Mouse (Mus musculus) midbrain, embryonic 14.5 days (tissue): ENCODE results near the gene Eras. TPM values are rescaled to one million over a fixed set of nuclear protein-coding genes. Genes with fewer than 3 reads are reported as not detected.

Experiments used
- polyA plus RNA-seq: library from polyadenylated mRNA; unstranded; fragments of >200 nt; fragmentation: Nextera tagmentation; extraction: Ambion mirVana; gene quantifications from 2 replicates; pipeline ENCODE4 v1.2.1, GENCODE M21; 2014

Eras gene
- polyA plus RNA-seq, 1 experiment from 2014 or later = not detected

Other genes with a start within 250 kb of the Eras start
- 0.16 TPM in 2 replicates for gene Magix, start 247.4 kb downstream of the Eras start, polyA plus RNA-seq
- 39.3 and 53.8 TPM in 2 replicates for gene Gpkow, start 231.5 kb downstream of the Eras start, polyA plus RNA-seq
- 23.9 and 29.5 TPM in 2 replicates for gene Wdr45, start 214.3 kb downstream of the Eras start, polyA plus RNA-seq
- not detected in 2 replicates for gene Gm45208, start 206.4 kb downstream of the Eras start, polyA plus RNA-seq
- 126 and 144 TPM in 2 replicates for gene Praf2, start 200.2 kb downstream of the Eras start, polyA plus RNA-seq
- 72.2 and 73.0 TPM in 2 replicates for gene Ccdc120, start 177.7 kb downstream of the Eras start, polyA plus RNA-seq
- 21.7 and 21.8 TPM in 2 replicates for gene Tfe3, start 166.0 kb downstream of the Eras start, polyA plus RNA-seq
- 56.0 and 56.6 TPM in 2 replicates for gene Gripap1, start 138.8 kb downstream of the Eras start, polyA plus RNA-seq
- gene Kcnd1, start 106.3 kb downstream of the Eras start, polyA plus RNA-seq = 1.7 and 2.3 TPM in 2 replicates
- gene Otud5, start 87.2 kb downstream of the Eras start, polyA plus RNA-seq = 32.3 and 38.0 TPM in 2 replicates
- gene Pim2, start 50.3 kb downstream of the Eras start, polyA plus RNA-seq = 13.9 and 18.8 TPM in 2 replicates
- gene Slc35a2, start 44.6 kb downstream of the Eras start, polyA plus RNA-seq = 17.4 and 24.6 TPM in 2 replicates
- gene Pqbp1, start 29.3 kb downstream of the Eras start, polyA plus RNA-seq = 181 and 219 TPM in 2 replicates
- 171 and 214 TPM in 2 replicates for gene Timm17b, start 29.2 kb downstream of the Eras start, polyA plus RNA-seq
- not detected in 2 replicates for gene Gm10491, start 20.8 kb downstream of the Eras start, polyA plus RNA-seq
- gene Gm10490, start 19.1 kb downstream of the Eras start, polyA plus RNA-seq = not detected in 2 replicates
- 197 and 199 TPM in 2 replicates for gene Pcsk1n, start 8.8 kb downstream of the Eras start, polyA plus RNA-seq
- 59.7 and 70.2 TPM in 2 replicates for gene Hdac6, start 19.3 kb upstream of the Eras start, polyA plus RNA-seq
- gene Gata1, start 49.5 kb upstream of the Eras start, polyA plus RNA-seq = 0.11 TPM in 1 of 2 replicates, not detected in the other
- not detected in 2 replicates for gene Glod5, start 89.9 kb upstream of the Eras start, polyA plus RNA-seq
- gene Suv39h1, start 146.2 kb upstream of the Eras start, polyA plus RNA-seq = 34.0 and 38.2 TPM in 2 replicates
- 0.16 TPM in 1 of 2 replicates, not detected in the other for gene Was, start 161.9 kb upstream of the Eras start, polyA plus RNA-seq
- 54.4 and 57.9 TPM in 2 replicates for gene Wdr13, start 204.3 kb upstream of the Eras start, polyA plus RNA-seq
- gene Rbm3, start 217.3 kb upstream of the Eras start, polyA plus RNA-seq = 386 and 395 TPM in 2 replicates
- 22.4 and 24.8 TPM in 2 replicates for gene Tbc1d25, start 247.6 kb upstream of the Eras start, polyA plus RNA-seq